Mouse (Mus musculus): ENCODE data around the gene Vmn1r54.
A peak's percentile ranks its signal among the peaks of the same experiment; 100 is the strongest.
"Not testable (repeated sequence)": the region's sequence is repeated elsewhere in the genome, so short reads cannot be mapped to it uniquely, and the experiment has no call there.

The Vmn1r54 gene

GRCm38 (mm10) chr6:90246000-90246399 lies at the start of gene Vmn1r54:
TSS of gene Vmn1r54 (plus strand) at chr6:90246300.
- no peak for DNase-seq (ENCODE audit: low read depth in 1 of 2, low spot score in 2 of 2)

- DNase-seq (ENCODE audit: low read depth in 1 of 2, low spot score in 2 of 2), result not testable (repeated sequence)
Measured at GRCm38 (mm10) chr6:90202493-90202892, 43.6 kb upstream of the Vmn1r54 start, which contains the start of gene V1ra8. TSS of gene V1ra8 (plus strand) at chr6:90202793.

DNA sequence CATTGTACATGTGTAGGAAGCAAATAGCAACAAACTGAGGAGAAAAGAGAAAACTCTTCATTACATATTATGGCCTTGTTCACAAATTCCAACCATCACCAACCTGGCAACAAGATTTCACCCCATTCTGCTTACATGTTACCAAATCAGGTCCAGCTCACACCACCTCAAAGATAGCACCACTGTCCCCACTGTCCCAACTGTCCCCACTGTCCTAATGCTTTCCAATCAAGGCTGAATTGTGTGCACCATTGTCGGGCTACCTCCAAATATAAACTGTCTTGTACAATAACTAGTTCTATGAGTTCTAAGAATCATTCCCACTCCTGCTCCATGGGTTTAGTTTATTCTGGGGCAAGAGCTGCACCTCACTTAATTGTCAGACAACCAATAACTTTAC lies 21.8 kb upstream of the Vmn1r54 start, which contains the start of gene Vmn1r53:
TSS of gene Vmn1r53 (minus strand) at position 101 of the 400 bp plus-strand sequence.
- no peak for DNase-seq (ENCODE audit: low read depth in 1 of 2, low spot score in 2 of 2)

DNA sequence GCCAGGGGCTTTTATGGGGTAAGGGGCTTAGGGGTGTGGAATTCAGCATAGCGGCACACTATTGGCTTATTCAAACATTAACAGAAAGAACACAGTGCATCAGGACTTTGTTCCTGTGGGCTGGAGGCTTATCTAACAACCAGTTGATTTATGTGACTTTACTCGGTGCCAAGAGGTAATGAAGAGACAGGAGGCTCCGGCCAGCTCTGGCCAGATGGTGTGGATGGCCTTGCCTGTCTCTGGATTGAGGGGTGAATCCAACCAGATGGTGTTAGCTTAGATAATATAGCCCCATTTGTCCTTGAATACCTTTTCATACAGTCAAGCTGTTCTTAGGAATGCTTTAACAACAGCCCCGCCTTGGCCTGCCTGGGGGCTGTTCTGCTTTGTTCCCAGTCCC lies 14.0 kb upstream of the Vmn1r54 start:
- DNase-seq (ENCODE audit: low read depth in 1 of 2, low spot score in 2 of 2), result not testable (repeated sequence)

DNA sequence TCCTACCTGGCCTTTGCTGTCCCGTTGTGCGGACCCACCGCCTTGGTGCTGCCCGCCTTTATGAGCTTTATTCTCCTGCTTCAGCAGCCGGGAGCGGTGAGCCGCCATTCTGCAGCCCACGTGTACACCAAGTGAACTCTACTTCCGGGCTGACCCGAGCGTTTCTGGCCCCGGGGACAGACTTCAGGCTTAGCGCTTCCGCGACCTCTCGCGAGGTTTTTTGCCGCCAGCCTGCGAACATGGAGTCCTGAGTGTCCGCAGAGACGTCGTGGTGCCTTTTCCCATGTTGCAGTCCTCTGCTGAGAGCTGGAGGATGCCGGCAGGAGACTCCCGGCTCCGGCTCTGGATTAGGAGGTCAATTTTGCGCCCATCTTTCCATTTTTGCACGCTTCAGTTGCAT lies 13.4 kb upstream of the Vmn1r54 start:
- DNase-seq (ENCODE audit: low read depth in 1 of 2, low spot score in 2 of 2), result no peak

DNA sequence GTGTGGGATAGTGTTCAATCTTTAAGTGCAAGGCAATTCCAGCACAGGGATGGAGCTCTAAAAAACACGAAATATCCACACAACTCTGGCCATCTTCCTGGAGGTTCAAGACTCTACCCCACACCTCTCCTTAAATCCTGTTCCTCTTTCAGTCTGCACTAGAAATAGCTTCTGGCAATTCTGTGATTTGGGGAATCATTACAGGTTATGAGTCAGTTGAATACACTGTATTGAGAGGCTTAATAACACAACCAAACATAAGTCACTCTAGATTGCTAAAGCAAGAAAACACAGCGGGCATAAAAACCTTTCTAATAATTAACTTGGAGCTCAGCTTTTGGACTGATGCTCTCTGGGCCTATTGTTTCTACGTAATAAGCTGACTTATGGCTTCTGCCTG lies 2.1 kb upstream of the Vmn1r54 start:
- no peak for DNase-seq (ENCODE audit: low read depth in 1 of 2, low spot score in 2 of 2)

GRCm38 (mm10) chr6:90288265-90288664 lies 42.2 kb downstream of the Vmn1r54 start:
- DNase-seq (ENCODE audit: low read depth in 1 of 2, low spot score in 2 of 2), result no peak

DNA sequence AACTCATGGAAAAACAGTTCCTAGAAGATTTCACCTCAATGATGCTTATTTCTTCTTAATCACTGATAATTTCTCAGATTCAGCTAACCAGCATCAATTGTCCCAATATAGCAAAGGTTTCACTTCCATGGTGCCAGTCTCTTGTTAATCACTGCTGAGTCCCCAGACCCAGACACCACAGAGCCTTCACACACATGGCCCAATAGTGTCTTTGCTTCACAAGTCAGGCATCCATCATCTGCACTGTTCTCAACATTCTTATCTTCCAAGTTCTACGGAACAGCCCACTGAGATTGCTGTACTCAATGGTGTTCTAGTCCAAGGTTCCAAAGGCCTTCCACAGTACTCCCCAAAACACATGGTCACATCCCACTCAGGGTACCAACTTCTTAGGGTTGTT lies 54.8 kb downstream of the Vmn1r54 start, which contains the start of gene BC048671:
TSS of gene BC048671 (plus strand) at position 301 of the 400 bp plus-strand sequence.
- no peak for DNase-seq (ENCODE audit: low read depth in 1 of 2, low spot score in 2 of 2)

DNA sequence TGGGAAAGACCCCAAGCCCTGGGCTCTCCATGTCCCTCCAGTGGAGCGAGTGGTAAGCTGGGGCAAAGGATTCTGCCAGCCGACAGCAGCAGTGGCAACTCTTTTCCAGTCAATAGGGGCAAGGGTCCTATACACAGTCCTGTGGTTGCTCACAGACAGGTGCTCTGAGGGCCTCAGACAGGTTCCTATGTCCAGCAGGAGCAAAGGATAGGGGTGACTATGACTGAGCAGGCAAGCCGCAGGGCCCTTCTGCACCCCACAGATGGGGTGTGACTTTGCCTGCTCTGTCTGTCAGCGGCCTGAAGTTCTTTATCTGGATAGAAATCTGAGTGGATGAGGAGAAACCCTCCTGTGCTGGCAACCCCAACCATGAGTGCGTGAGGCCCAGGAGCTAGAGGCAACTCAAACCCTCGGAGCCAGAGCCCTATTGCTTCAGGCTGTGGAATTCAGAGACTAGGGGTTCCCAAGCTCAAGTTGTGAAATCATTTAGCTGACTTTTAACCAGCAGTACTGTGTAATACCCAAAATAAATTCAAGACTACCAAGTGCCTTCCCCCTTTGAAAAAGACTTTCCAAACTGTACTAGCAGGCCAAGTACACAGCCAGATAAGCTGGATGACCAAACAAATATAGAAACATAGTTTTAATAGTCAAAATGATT lies 60.3 kb downstream of the Vmn1r54 start:
- DNase-seq (ENCODE audit: low read depth in 1 of 2, low spot score in 2 of 2), result no peak

- DNase-seq (ENCODE audit: low read depth in 1 of 2, low spot score in 2 of 2), result no peak
Measured at GRCm38 (mm10) chr6:90308839-90309778, 63.0 kb downstream of the Vmn1r54 start.

- no peak for DNase-seq (ENCODE audit: low read depth in 1 of 2, low spot score in 2 of 2)
Measured at GRCm38 (mm10) chr6:90315961-90316360, 69.9 kb downstream of the Vmn1r54 start.

GRCm38 (mm10) chr6:90317510-90318258 lies 71.6 kb downstream of the Vmn1r54 start:
- DNase-seq (ENCODE audit: low read depth in 1 of 2, low spot score in 2 of 2), result no peak

- DNase-seq (ENCODE audit: low read depth in 1 of 2, low spot score in 2 of 2), result no peak
Measured at GRCm38 (mm10) chr6:90319019-90319418, 72.9 kb downstream of the Vmn1r54 start.

DNA sequence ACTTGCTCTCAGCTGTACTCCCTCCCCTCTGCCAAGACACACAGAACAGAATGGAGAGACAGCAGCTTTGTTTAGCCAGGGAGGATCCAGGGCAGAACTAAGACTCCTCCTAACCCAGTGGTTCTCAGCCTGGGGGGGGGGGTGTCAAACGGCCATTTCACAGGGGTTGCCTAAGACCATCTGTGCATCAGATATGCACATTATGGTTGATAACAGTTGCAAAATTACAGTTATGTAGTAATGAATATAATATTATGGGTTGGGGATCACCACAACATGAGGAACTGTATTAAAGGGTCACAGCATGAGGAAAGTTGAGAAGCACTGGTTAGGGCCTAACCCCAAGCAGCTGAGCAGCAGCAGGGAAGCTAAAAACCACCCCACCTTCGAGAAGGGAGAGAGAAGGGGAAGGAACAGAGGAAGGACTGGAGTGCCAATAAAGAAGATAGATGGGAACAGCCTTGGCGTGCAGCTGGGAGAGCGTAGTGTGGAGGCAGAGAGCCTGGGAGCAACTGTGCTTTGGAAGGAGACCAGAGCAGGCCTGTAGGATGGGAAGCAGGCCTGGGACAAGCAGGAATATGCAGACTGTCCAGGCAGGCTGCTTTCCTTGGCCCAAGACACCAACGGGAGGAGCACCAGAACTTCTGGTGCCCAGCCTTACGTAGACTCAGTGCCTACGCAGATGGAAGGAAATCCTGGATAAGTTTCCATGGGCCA lies 73.5 kb downstream of the Vmn1r54 start:
- no peak for DNase-seq (ENCODE audit: low read depth in 1 of 2, low spot score in 2 of 2)

DNA sequence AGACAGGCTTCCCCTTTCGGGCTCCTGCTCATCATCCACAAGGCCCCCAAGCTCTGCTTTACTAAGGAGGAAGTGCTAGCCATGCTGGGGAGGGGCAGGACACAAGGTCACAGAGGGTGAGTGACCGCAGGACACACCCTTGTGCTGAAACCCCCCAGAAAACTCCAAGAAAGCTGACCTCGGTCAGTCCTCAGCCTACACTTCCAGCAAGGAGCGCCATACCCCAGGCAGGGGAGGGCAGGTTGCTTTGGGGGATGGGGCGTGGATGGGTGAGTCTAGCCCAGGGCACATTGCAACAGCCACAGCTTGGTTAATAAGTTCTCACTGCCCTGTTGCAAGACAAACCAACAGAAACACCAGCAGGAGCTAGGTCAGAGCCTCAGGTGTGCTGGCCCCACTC lies 74.3 kb downstream of the Vmn1r54 start:
- peak; percentile 8 to 9 for DNase-seq (ENCODE audit: low read depth in 1 of 2, low spot score in 2 of 2)

Data from monocyte, adult 2 months (primary cell).